Mouse (Mus musculus): Measurements from ENCODE around the gene Ralgps1. TPM values are rescaled to one million over a fixed set of nuclear protein-coding genes. Genes with fewer than 3 reads are reported as not detected.

Gene Ralgps1
- polyA plus RNA-seq, 1 experiment from 2014 or later, result 6.9 TPM

GRCm38 (mm10) chr2:33282877-33283276 is 88.4 kb downstream of the Ralgps1 start:
- H3K27ac ChIP-seq (replicated peaks), result no peak overlapping the region
- H3K4me3 ChIP-seq, result no peak overlapping the region
- no peaks in the 10 kb centered on the region for H3K9me3 ChIP-seq (replicated peaks)
- H3K4me1 ChIP-seq, result no peaks in the 10 kb centered on the region
- no peaks in the 10 kb centered on the region for H3K27me3 ChIP-seq (ENCODE audit: low read depth, poor library complexity, severe bottlenecking)
- peaks cover 2% of the 10 kb centered on the region; the same call in 1 of the 2 replicates for H3K36me3 ChIP-seq
- no peak for DNase-seq (ENCODE audit: low spot score)
- WGBS, result 79% methylated on average over 4 of the region's 4 CpGs

DNA sequence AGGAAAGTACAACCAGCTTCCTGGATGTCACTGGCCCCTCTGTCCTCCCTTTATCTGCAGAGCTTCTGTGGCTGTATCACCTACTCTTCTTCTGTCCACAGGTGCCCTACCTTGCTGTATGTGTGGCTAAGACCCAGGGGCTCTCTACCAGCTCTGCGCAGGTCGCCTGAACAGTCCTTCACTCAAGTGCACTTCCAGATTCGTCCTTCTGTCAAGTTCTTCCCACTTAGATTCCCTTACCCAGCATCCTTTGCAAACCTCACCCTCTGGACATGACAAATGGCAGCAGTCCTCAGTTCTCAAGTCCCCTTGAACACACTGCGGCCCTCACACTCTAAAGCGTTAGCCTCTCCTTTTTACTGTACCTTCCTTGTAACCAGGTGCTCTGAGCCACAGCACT is 89.5 kb downstream of the Ralgps1 start:
- H3K4me1 ChIP-seq, result no peaks in the 10 kb centered on the region
- no peaks in the 10 kb centered on the region for H3K36me3 ChIP-seq
- no peaks in the 10 kb centered on the region for H3K27me3 ChIP-seq (ENCODE audit: low read depth, poor library complexity, severe bottlenecking)
- DNase-seq (ENCODE audit: low spot score), result no peak
- no peak overlapping the region for H3K27ac ChIP-seq (replicated peaks)
- no peaks in the 10 kb centered on the region for H3K9me3 ChIP-seq (replicated peaks)
- no peak overlapping the region for H3K4me3 ChIP-seq
- 93% methylated on average over 5 of the region's 5 CpGs for WGBS

- DNase-seq (ENCODE audit: low spot score), result no peak
- no peak overlapping the region for H3K27ac ChIP-seq (replicated peaks)
- 78% methylated on average over 2 of the region's 2 CpGs for WGBS
Measured at GRCm38 (mm10) chr2:33280525-33280924, 90.8 kb downstream of the Ralgps1 start.

GRCm38 (mm10) chr2:33279758-33280157 is 91.5 kb downstream of the Ralgps1 start:
- WGBS, result 90% methylated on average over 10 of the region's 10 CpGs
- Histone ChIP-seq H3K4me3 (no peak overlapping the region), H3K27ac (replicated peaks) (no peak overlapping the region), H3K4me1 (no peaks in the 10 kb centered on the region), H3K36me3 (no peaks in the 10 kb centered on the region), H3K9me3 (replicated peaks) (no peaks in the 10 kb centered on the region), H3K27me3 (ENCODE audit: low read depth, poor library complexity, severe bottlenecking) (no peaks in the 10 kb centered on the region)
- DNase-seq (ENCODE audit: low spot score), result no peak

More at GRCm38 (mm10) chr2:33280525-33280924, 90.8 kb downstream of the Ralgps1 start:
- no peaks in the 10 kb centered on the region for H3K27me3 ChIP-seq (ENCODE audit: low read depth, poor library complexity, severe bottlenecking)
- H3K4me1 ChIP-seq, result no peaks in the 10 kb centered on the region
- H3K36me3 ChIP-seq, result no peaks in the 10 kb centered on the region
- H3K4me3 ChIP-seq, result no peak overlapping the region
- H3K9me3 ChIP-seq (replicated peaks), result no peaks in the 10 kb centered on the region

GRCm38 (mm10) chr2:33274719-33275490 is 96.4 kb downstream of the Ralgps1 start:
- no peaks in the 10 kb centered on the region for H3K36me3 ChIP-seq
- 90% methylated on average over 12 of the region's 12 CpGs for WGBS

GRCm38 (mm10) chr2:33272665-33273439 is 98.4 kb downstream of the Ralgps1 start:
- 86% methylated on average over 4 of the region's 4 CpGs for WGBS
- Histone ChIP-seq H3K4me1 (peaks cover 14% of the 10 kb centered on the region), H3K27ac (replicated peaks) (no peak overlapping the region), H3K4me3 (no peak overlapping the region), H3K9me3 (replicated peaks) (no peaks in the 10 kb centered on the region), H3K36me3 (no peaks in the 10 kb centered on the region), H3K27me3 (ENCODE audit: low read depth, poor library complexity, severe bottlenecking) (no peaks in the 10 kb centered on the region)
- no peak for DNase-seq (ENCODE audit: low spot score)

More at GRCm38 (mm10) chr2:33274719-33275490, 96.4 kb downstream of the Ralgps1 start:
- Histone ChIP-seq H3K4me1 (peaks cover 14% of the 10 kb centered on the region), H3K27ac (replicated peaks) (no peak overlapping the region), H3K27me3 (ENCODE audit: low read depth, poor library complexity, severe bottlenecking) (no peaks in the 10 kb centered on the region), H3K9me3 (replicated peaks) (no peaks in the 10 kb centered on the region), H3K4me3 (no peak overlapping the region)
- no peak for DNase-seq (ENCODE audit: low spot score)

GRCm38 (mm10) chr2:33271511-33271910 is 99.8 kb downstream of the Ralgps1 start:
- no peak for DNase-seq (ENCODE audit: low spot score)
- H3K27ac ChIP-seq (replicated peaks), result peak overlapping the region; percentile 14; the same call in 1 of the 2 replicates
- no peaks in the 10 kb centered on the region for H3K36me3 ChIP-seq
- H3K4me1 ChIP-seq, result peaks cover 14% of the 10 kb centered on the region
- no peaks in the 10 kb centered on the region for H3K9me3 ChIP-seq (replicated peaks)
- no peaks in the 10 kb centered on the region for H3K27me3 ChIP-seq (ENCODE audit: low read depth, poor library complexity, severe bottlenecking)
- WGBS, result 81% methylated on average over 1 of the region's 1 CpGs
- H3K4me3 ChIP-seq, result no peak overlapping the region

GRCm38 (mm10) chr2:33270569-33270968 is 100.7 kb downstream of the Ralgps1 start:
- Histone ChIP-seq H3K4me1 (peaks cover 15% of the 10 kb centered on the region), H3K4me3 (no peak overlapping the region), H3K27me3 (ENCODE audit: low read depth, poor library complexity, severe bottlenecking) (no peaks in the 10 kb centered on the region), H3K27ac (replicated peaks) (no peak overlapping the region), H3K36me3 (no peaks in the 10 kb centered on the region), H3K9me3 (replicated peaks) (no peaks in the 10 kb centered on the region)
- 85% methylated on average over 2 of the region's 2 CpGs for WGBS
- DNase-seq (ENCODE audit: low spot score), result no peak

- Histone ChIP-seq H3K27me3 (ENCODE audit: low read depth, poor library complexity, severe bottlenecking) (no peaks in the 10 kb centered on the region), H3K4me1 (peaks cover 23% of the 10 kb centered on the region), H3K27ac (replicated peaks) (no peak overlapping the region), H3K9me3 (replicated peaks) (no peaks in the 10 kb centered on the region), H3K4me3 (no peak overlapping the region), H3K36me3 (no peaks in the 10 kb centered on the region)
- DNase-seq (ENCODE audit: low spot score), result no peak
- WGBS, result 91% methylated on average over 2 of the region's 2 CpGs
Measured at GRCm38 (mm10) chr2:33269132-33269493, 102.2 kb downstream of the Ralgps1 start.

DNA sequence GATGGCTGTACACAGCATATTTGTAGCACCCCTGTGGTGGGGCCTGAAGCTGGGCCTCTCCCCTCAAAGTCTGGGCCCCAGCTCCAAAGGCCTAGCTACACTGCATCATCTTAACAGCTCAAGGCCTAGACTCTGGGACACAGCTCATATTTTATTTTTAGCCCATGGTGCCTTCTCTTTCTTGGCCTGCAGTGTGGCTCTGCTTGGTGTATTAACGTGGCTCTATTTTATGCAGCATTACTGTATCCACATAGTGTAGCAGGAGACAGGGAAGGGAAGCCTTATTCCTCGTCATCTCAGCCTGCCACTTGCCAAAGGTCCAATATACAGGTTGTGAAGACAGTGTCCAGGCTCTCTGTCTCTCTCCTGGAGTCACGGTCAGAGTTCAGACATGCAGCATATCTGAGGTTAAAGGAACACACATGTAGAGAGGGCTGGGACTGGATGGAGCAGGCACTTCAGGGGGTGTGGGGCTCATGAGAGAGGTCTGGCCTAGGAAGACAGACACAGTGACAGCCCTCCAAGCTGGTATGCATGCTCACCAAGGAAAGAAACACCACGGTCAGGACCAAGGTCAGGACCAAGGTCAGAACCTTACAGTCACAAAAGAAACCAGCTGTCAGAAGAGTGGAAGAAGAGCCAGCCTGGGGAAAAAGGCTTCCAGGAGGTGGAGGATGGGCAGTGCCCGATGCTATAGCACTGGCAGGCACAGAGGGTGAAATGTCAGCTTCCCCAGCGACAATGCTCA is 102.7 kb downstream of the Ralgps1 start:
- Histone ChIP-seq H3K4me1 (peaks cover 24% of the 10 kb centered on the region), H3K9me3 (replicated peaks) (no peaks in the 10 kb centered on the region), H3K27me3 (ENCODE audit: low read depth, poor library complexity, severe bottlenecking) (no peaks in the 10 kb centered on the region), H3K27ac (replicated peaks) (peak overlapping the region; percentile 46; the same call in 1 of the 2 replicates), H3K4me3 (no peak overlapping the region), H3K36me3 (no peaks in the 10 kb centered on the region)
- DNase-seq (ENCODE audit: low spot score), result no peak
- 84% methylated on average over 6 of the region's 6 CpGs for WGBS

DNA sequence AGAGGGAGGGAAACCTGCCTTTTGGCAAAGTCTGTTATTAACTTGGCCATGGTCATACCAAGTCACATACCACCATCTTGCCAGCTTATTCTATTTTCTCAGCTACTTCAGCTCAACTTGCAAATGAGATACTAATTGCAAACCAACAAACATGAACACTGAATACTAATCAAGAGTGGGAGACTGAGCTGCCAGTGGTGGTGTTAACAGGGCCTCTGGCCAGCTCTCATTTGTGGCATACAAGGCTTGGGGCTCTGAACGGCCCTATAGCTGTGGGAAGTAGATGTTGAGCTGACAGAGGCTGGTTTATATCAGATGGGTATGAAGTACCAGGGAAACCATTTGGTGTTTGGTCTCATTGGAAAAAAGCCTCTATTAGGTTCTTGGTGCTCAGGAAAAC is 104.2 kb downstream of the Ralgps1 start:
- DNase-seq (ENCODE audit: low spot score), result no peak
- Histone ChIP-seq H3K4me1 (peaks cover 21% of the 10 kb centered on the region), H3K27ac (replicated peaks) (no peak overlapping the region), H3K4me3 (no peak overlapping the region), H3K9me3 (replicated peaks) (no peaks in the 10 kb centered on the region), H3K27me3 (ENCODE audit: low read depth, poor library complexity, severe bottlenecking) (no peaks in the 10 kb centered on the region), H3K36me3 (no peaks in the 10 kb centered on the region)
- WGBS, result 89% methylated on average over 1 of the region's 1 CpGs

- no peaks in the 10 kb centered on the region for H3K36me3 ChIP-seq
Measured at GRCm38 (mm10) chr2:33265793-33266192, 105.5 kb downstream of the Ralgps1 start.

More at GRCm38 (mm10) chr2:33265793-33266192, 105.5 kb downstream of the Ralgps1 start:
- Histone ChIP-seq H3K27ac (replicated peaks) (no peak overlapping the region), H3K4me1 (peaks cover 10% of the 10 kb centered on the region), H3K9me3 (replicated peaks) (no peaks in the 10 kb centered on the region), H3K4me3 (no peak overlapping the region), H3K27me3 (ENCODE audit: low read depth, poor library complexity, severe bottlenecking) (no peaks in the 10 kb centered on the region)
- DNase-seq (ENCODE audit: low spot score), result no peak
- 77% methylated on average over 3 of the region's 3 CpGs for WGBS
